Mouse (Mus musculus) kidney, postnatal 14 days (tissue): ENCODE data around the gene Esf1.
"Not testable (repeated sequence)": the region's sequence is repeated elsewhere in the genome, so short reads cannot be mapped to it uniquely, and the experiment has no call there.

Experiments used
- DNase-seq: peaks from one replicate; pipeline ENCODE4 v3.0.0; 2022; ENCODE audit warnings: mixed read lengths

The Esf1 gene

GRCm38 (mm10) chr2:140093433-140093832, 76.9 kb downstream of the Esf1 start:
- no peak for DNase-seq

GRCm38 (mm10) chr2:140084245-140084644, 86.1 kb downstream of the Esf1 start:
- no peak for DNase-seq

- no peak for DNase-seq
These were observed 89.4 kb downstream of the Esf1 start for GRCm38 (mm10) chr2:140080747-140081577.

- DNase-seq: not testable (repeated sequence)
These were observed 91.1 kb downstream of the Esf1 start for GRCm38 (mm10) chr2:140079284-140079683.

- peak; percentile 69 for DNase-seq
These were observed 91.6 kb downstream of the Esf1 start for GRCm38 (mm10) chr2:140078600-140079280.

GRCm38 (mm10) chr2:140077476-140077875, 92.9 kb downstream of the Esf1 start:
- no peak for DNase-seq

GRCm38 (mm10) chr2:140075150-140075549, 95.2 kb downstream of the Esf1 start:
- DNase-seq: no peak
